Mouse (Mus musculus) embryonic facial prominence, embryonic 11.5 days (tissue): ENCODE results near the gene Med13l. TPM values are rescaled to one million over a fixed set of nuclear protein-coding genes. Genes with fewer than 3 reads are reported as not detected.

Source experiments
- ATAC-seq: fragments of 200-750 bp; cut with Nextera tagmentation; replicated peaks from 2 replicates; pipeline ENCODE4 v1.8.0; 2017; ENCODE audit warnings: low read depth; ENCODE audit not compliant: insufficient number of reproducible peaks, low FRiP score, low TSS enrichment
- DNase-seq: peaks from one replicate; pipeline ENCODE4 v3.0.0-alpha.2; 2015; ENCODE audit warnings: low spot score
- H3K27ac ChIP-seq: fragments of 300-500 bp; sonication (generic); replicated peaks from 2 replicates; pipeline ENCODE4 v1.5.1; 2014; ENCODE audit warnings: mild to moderate bottlenecking, low read depth, low read length, control low read depth
- H3K27me3 ChIP-seq: fragments of 300-500 bp; sonication (generic); 2 replicates; pipeline ENCODE4 v1.6.1; 2014; ENCODE audit warnings: mild to moderate bottlenecking, low read length, moderate library complexity, mixed read lengths; ENCODE audit not compliant: control insufficient read depth, insufficient read depth
- H3K36me3 ChIP-seq: fragments of 300-500 bp; sonication (generic); replicated peaks from 2 replicates; pipeline ENCODE4 v1.6.1; 2014; ENCODE audit warnings: low read depth, mild to moderate bottlenecking, low read length, moderate library complexity, mixed read lengths; ENCODE audit not compliant: control insufficient read depth, insufficient read depth
- H3K4me1 ChIP-seq: fragments of 300-500 bp; sonication (generic); 2 replicates; pipeline ENCODE4 v1.6.1; 2014; ENCODE audit warnings: low read length, mixed read lengths; ENCODE audit not compliant: control insufficient read depth, insufficient read depth
- H3K4me2 ChIP-seq: fragments of 300-500 bp; sonication (generic); 2 replicates; pipeline ENCODE4 v1.6.1; 2014; ENCODE audit warnings: low read depth, mild to moderate bottlenecking, control low read depth, low read length, moderate library complexity
- H3K4me3 ChIP-seq: fragments of 300-500 bp; sonication (generic); 2 replicates; pipeline ENCODE4 v1.5.1; 2014; ENCODE audit warnings: low read depth, low read length, control low read depth
- H3K9ac ChIP-seq: fragments of 300-500 bp; sonication (generic); replicated peaks from 2 replicates; pipeline ENCODE4 v1.6.1; 2014; ENCODE audit warnings: mild to moderate bottlenecking, control low read depth, low read length
- H3K9me3 ChIP-seq: fragments of 300-500 bp; sonication (generic); replicated peaks from 2 replicates; pipeline ENCODE4 v1.6.1; 2016; ENCODE audit warnings: mild to moderate bottlenecking, low read length, inconsistent platforms, mixed read lengths; ENCODE audit not compliant: control insufficient read depth
- WGBS: fragments of 180-500 bp; shearing (Covaris S2); extraction: QIAGEN DNeasy Blood & Tissue Kit; methylation state at CpG from one replicate; pipeline ENCODE4 v1.1.7; 2014; 5-methylcytosine and 5-hydroxymethylcytosine counted together
- polyA plus RNA-seq: library from polyadenylated mRNA; unstranded; fragments of >200 nt; fragmentation: Nextera tagmentation; extraction: Ambion mirVana; gene quantifications from 2 replicates; pipeline ENCODE4 v1.2.1, GENCODE M21; 2014

Med13l gene
- polyA plus RNA-seq, 1 experiment from 2014 or later = 10.1 TPM

GRCm38 (mm10) chr5:118769143-118769542 is 208.7 kb downstream of the Med13l start:
- WGBS = 34% methylated on average over 6 of the region's 6 CpGs
- peak; percentile 63; the same call in 1 of the 2 replicates for ATAC-seq
- Histone ChIP-seq H3K9ac (no peak overlapping the region), H3K4me1 (no peaks in the 10 kb centered on the region), H3K27me3 (no peaks in the 10 kb centered on the region), H3K27ac (no peak overlapping the region), H3K4me3 (no peak overlapping the region), H3K9me3 (no peaks in the 10 kb centered on the region), H3K4me2 (no peak overlapping the region), H3K36me3 (no peaks in the 10 kb centered on the region)
- peak; percentile 24 for DNase-seq

- no peak overlapping the region for H3K9ac ChIP-seq
- no peaks in the 10 kb centered on the region for H3K4me1 ChIP-seq
- peak; percentile 68 for DNase-seq
- no peaks in the 10 kb centered on the region for H3K9me3 ChIP-seq
- no peaks in the 10 kb centered on the region for H3K36me3 ChIP-seq
- no peak overlapping the region for H3K4me3 ChIP-seq
- WGBS = 33% methylated on average over 3 of the region's 3 CpGs
- no peaks in the 10 kb centered on the region for H3K27me3 ChIP-seq
- no peak overlapping the region for H3K27ac ChIP-seq
- no peak for ATAC-seq
- H3K4me2 ChIP-seq = no peak overlapping the region
Measured at GRCm38 (mm10) chr5:118773866-118774265, 213.4 kb downstream of the Med13l start.

GRCm38 (mm10) chr5:118776396-118776795 is 215.9 kb downstream of the Med13l start:
- Histone ChIP-seq H3K4me2 (no peak overlapping the region), H3K36me3 (no peaks in the 10 kb centered on the region), H3K4me1 (no peaks in the 10 kb centered on the region), H3K9me3 (no peaks in the 10 kb centered on the region), H3K4me3 (no peak overlapping the region), H3K27ac (no peak overlapping the region), H3K9ac (no peak overlapping the region), H3K27me3 (no peaks in the 10 kb centered on the region)
- no peak for DNase-seq
- 78% methylated on average over 6 of the region's 6 CpGs for WGBS
- ATAC-seq = no peak

GRCm38 (mm10) chr5:118781598-118781997 is 221.1 kb downstream of the Med13l start:
- no peaks in the 10 kb centered on the region for H3K27me3 ChIP-seq
- DNase-seq (peak; percentile 79), ATAC-seq (no peak)
- no peak overlapping the region for H3K9ac ChIP-seq
- H3K9me3 ChIP-seq = no peaks in the 10 kb centered on the region
- no peak overlapping the region for H3K4me3 ChIP-seq
- H3K4me2 ChIP-seq = no peak overlapping the region
- 12% methylated on average over 17 of the region's 17 CpGs for WGBS
- no peaks in the 10 kb centered on the region for H3K36me3 ChIP-seq
- H3K4me1 ChIP-seq = no peaks in the 10 kb centered on the region
- H3K27ac ChIP-seq = no peak overlapping the region

- no peak for DNase-seq
- H3K9ac ChIP-seq = no peak overlapping the region
- H3K4me1 ChIP-seq = no peaks in the 10 kb centered on the region
- no peak overlapping the region for H3K4me3 ChIP-seq
- no peak overlapping the region for H3K4me2 ChIP-seq
- no peaks in the 10 kb centered on the region for H3K27me3 ChIP-seq
- no peak overlapping the region for H3K27ac ChIP-seq
- no peaks in the 10 kb centered on the region for H3K9me3 ChIP-seq
- 74% methylated on average over 3 of the region's 3 CpGs for WGBS
- no peaks in the 10 kb centered on the region for H3K36me3 ChIP-seq
- ATAC-seq = 0 out of 2 replicates have a peak, but pooled peaks have one; percentile 17
Measured at GRCm38 (mm10) chr5:118782139-118782538, 221.7 kb downstream of the Med13l start.

GRCm38 (mm10) chr5:118789226-118789625 is 228.7 kb downstream of the Med13l start:
- Histone ChIP-seq H3K36me3 (no peaks in the 10 kb centered on the region), H3K9me3 (no peaks in the 10 kb centered on the region), H3K4me3 (no peak overlapping the region), H3K9ac (no peak overlapping the region), H3K27me3 (no peaks in the 10 kb centered on the region), H3K4me1 (no peaks in the 10 kb centered on the region), H3K4me2 (no peak overlapping the region), H3K27ac (no peak overlapping the region)
- WGBS = 88% methylated on average over 11 of the region's 11 CpGs
- DNase-seq (no peak), ATAC-seq (no peak)

- Histone ChIP-seq H3K36me3 (no peaks in the 10 kb centered on the region), H3K4me1 (no peaks in the 10 kb centered on the region), H3K9ac (no peak overlapping the region), H3K4me2 (no peak overlapping the region), H3K27me3 (no peaks in the 10 kb centered on the region), H3K9me3 (no peaks in the 10 kb centered on the region), H3K4me3 (no peak overlapping the region), H3K27ac (no peak overlapping the region)
- no peak for DNase-seq
- 79% methylated on average over 9 of the region's 9 CpGs for WGBS
- no peak for ATAC-seq
Measured at GRCm38 (mm10) chr5:118789776-118790175, 229.3 kb downstream of the Med13l start.

GRCm38 (mm10) chr5:118797811-118798210 is 237.3 kb downstream of the Med13l start:
- no peak overlapping the region for H3K4me3 ChIP-seq
- H3K9me3 ChIP-seq = no peaks in the 10 kb centered on the region
- DNase-seq (no peak), ATAC-seq (no peak)
- 93% methylated on average over 11 of the region's 11 CpGs for WGBS
- no peak overlapping the region for H3K4me2 ChIP-seq
- H3K4me1 ChIP-seq = no peaks in the 10 kb centered on the region
- H3K27ac ChIP-seq = no peak overlapping the region
- H3K36me3 ChIP-seq = no peaks in the 10 kb centered on the region
- no peak overlapping the region for H3K9ac ChIP-seq
- H3K27me3 ChIP-seq = no peaks in the 10 kb centered on the region
